Mouse (Mus musculus) layer of hippocampus, postnatal 14 days (tissue): ENCODE data around the gene Ubxn7. TPM values are rescaled to one million over a fixed set of nuclear protein-coding genes. Genes with fewer than 3 reads are reported as not detected.

Experiments
- DNase-seq, 2 experiments: peaks; one replicate each; pipeline ENCODE4 v3.0.0; 2021 to 2022; ENCODE audit warnings: low spot score in 2 of 2, mixed read lengths in 1 of 2
- total RNA-seq, 2 experiments: library from RNA; stranded (reverse); gene quantifications; 2 replicates each; pipeline ENCODE4 v1.2.3; 2021

The Ubxn7 gene
- total RNA-seq, 2 experiments from 2014 or later, result 57.1 to 59.4 TPM

- no peak for DNase-seq
These were observed 47.5 kb downstream of the Ubxn7 start for GRCm38 (mm10) chr16:32379575-32379974.

- DNase-seq, result no peak
These were observed 50.8 kb downstream of the Ubxn7 start for GRCm38 (mm10) chr16:32382901-32383300.

GRCm38 (mm10) chr16:32384885-32385284, 52.8 kb downstream of the Ubxn7 start:
- DNase-seq, result no peak

GRCm38 (mm10) chr16:32386826-32387225, 54.8 kb downstream of the Ubxn7 start:
- DNase-seq, result no peak

- DNase-seq, result no peak
These were observed 57.0 kb downstream of the Ubxn7 start for GRCm38 (mm10) chr16:32389049-32389448.

GRCm38 (mm10) chr16:32389841-32390240, 57.8 kb downstream of the Ubxn7 start:
- no peak for DNase-seq

- DNase-seq, result no peak
These were observed 58.8 kb downstream of the Ubxn7 start for GRCm38 (mm10) chr16:32390882-32391281.

GRCm38 (mm10) chr16:32395679-32396540, 63.9 kb downstream of the Ubxn7 start:
- no peak for DNase-seq

GRCm38 (mm10) chr16:32396541-32396835, 64.4 kb downstream of the Ubxn7 start:
- DNase-seq, result no peak

GRCm38 (mm10) chr16:32398206-32398605, 66.1 kb downstream of the Ubxn7 start:
- no peak for DNase-seq

GRCm38 (mm10) chr16:32400267-32400666, 68.2 kb downstream of the Ubxn7 start, which contains the start of gene Tm4sf19:
Gene Tm4sf19, plus strand, starts transcription at chr16:32400506.
- no peak for DNase-seq

- no peak for DNase-seq
These were observed 69.4 kb downstream of the Ubxn7 start for GRCm38 (mm10) chr16:32401335-32401965.

- DNase-seq, result no peak
These were observed 70.8 kb downstream of the Ubxn7 start for GRCm38 (mm10) chr16:32402818-32403217.

- DNase-seq, result no peak
These were observed 73.7 kb downstream of the Ubxn7 start for GRCm38 (mm10) chr16:32405716-32406115.

- DNase-seq, result no peak
These were observed 74.6 kb downstream of the Ubxn7 start for GRCm38 (mm10) chr16:32406671-32407070.

GRCm38 (mm10) chr16:32407730-32408129, 75.7 kb downstream of the Ubxn7 start:
- DNase-seq, result no peak

- DNase-seq, result no peak
These were observed 85.4 kb downstream of the Ubxn7 start for GRCm38 (mm10) chr16:32417457-32417856.

- DNase-seq, result peak; percentile 91 to 96
These were observed 87.7 kb downstream of the Ubxn7 start, which contains the start of gene Tctex1d2 for GRCm38 (mm10) chr16:32419517-32420483. Gene Tctex1d2, plus strand, starts transcription at chr16:32419702.

- DNase-seq, result no peak
These were observed 95.4 kb downstream of the Ubxn7 start for GRCm38 (mm10) chr16:32427506-32427905.

- peak; percentile 88 to 94 for DNase-seq
These were observed 98.5 kb downstream of the Ubxn7 start, which contains the start of gene Pcyt1a for GRCm38 (mm10) chr16:32430474-32431046. Gene Pcyt1a, plus strand, starts transcription at chr16:32430921.

GRCm38 (mm10) chr16:32431047-32431591, 99.1 kb downstream of the Ubxn7 start:
- no peak for DNase-seq
